Mouse (Mus musculus): Measurements from ENCODE around the gene Fbxo9.

GRCm38 (mm10) chr9:78124297-78124696 is 15.4 kb upstream of the Fbxo9 start:
- TF ChIP-seq CTCF (conservative IDR thresholded peaks at IDR 0.05; ENCODE audit: insufficient read depth, insufficient read length, low read depth, low read length) (no peak), POLR2A (IDR thresholded peaks at IDR 0.05; ENCODE audit: low read depth, low read length) (no peak)
